Mouse (Mus musculus): ENCODE results near the gene Txndc8. TPM values are rescaled to one million over a fixed set of nuclear protein-coding genes. Genes with fewer than 3 reads are reported as not detected.

Txndc8 gene
- total and polyA plus RNA-seq, 3 experiments, result not detected

- in situ Hi-C loops (cut with MboI; ENCODE audit: low pct_ligation_motif_present, low pct_unique_long_range_greater_than_20kb, low sequenced_read_pairs), result no loop called here
- Histone ChIP-seq H3K27me3 (replicated peaks) (no peaks in the 10 kb centered on the region), H3K9me3 (replicated peaks; ENCODE audit: low read length) (peaks cover 10% of the 10 kb centered on the region), H3K9ac (ENCODE audit: insufficient read depth, low read depth) (no peak overlapping the region), H3K27ac (ENCODE audit: insufficient read depth, low read depth) (no peak overlapping the region), H3K36me3 (replicated peaks in 1 of 2; ENCODE audit: control insufficient read depth in 1 of 2, insufficient read depth in 1 of 2, low read length in 1 of 2) (peaks cover 71 to 98% of the 10 kb centered on the region in 2 experiments), H3K4me2 (ENCODE audit: insufficient read depth, low read depth, poor library complexity, severe bottlenecking) (no peak overlapping the region), H3K79me2 (replicated peaks; ENCODE audit: control insufficient read depth, extremely low read depth, insufficient read depth, poor library complexity, severe bottlenecking) (peaks cover 16% of the 10 kb centered on the region), H3K4me1 (ENCODE audit: control insufficient read depth in 1 of 2, insufficient read depth in 2 of 2) (peaks cover 0 to 24% of the 10 kb centered on the region in 2 experiments; a peak in 2 of 4 replicates), H3K4me3 (replicated peaks in 1 of 3; ENCODE audit: low read depth in 2 of 3, low read length in 2 of 3, poor library complexity in 1 of 3) (no peak overlapping the region)
- dilution Hi-C loops (cut with MboI; ENCODE audit: extremely low pct_ligation_motif_present, extremely low pct_unique_long_range_greater_than_20kb, low sequenced_read_pairs), result no loop called here
- TF ChIP-seq CHD1 (IDR thresholded peaks at IDR 0.05; ENCODE audit: low read depth, low read length), result no peak
- no peak for TF ChIP-seq CHD2 (IDR thresholded peaks at IDR 0.05; ENCODE audit: low read length)
- no peak for TF ChIP-seq SMC3 (IDR thresholded peaks at IDR 0.05; ENCODE audit: low read depth, low read length)
- TF ChIP-seq E2F4 (IDR thresholded peaks at IDR 0.05; ENCODE audit: insufficient replicate concordance, low read depth, low read length), result no peak
- TF ChIP-seq ZC3H11A (IDR thresholded peaks at IDR 0.05; ENCODE audit: low read depth, low read length), result no peak
- no peak for TF ChIP-seq ELF1 (IDR thresholded peaks at IDR 0.05; ENCODE audit: low read depth, low read length)
- TF ChIP-seq TCF12 (IDR thresholded peaks at IDR 0.05; ENCODE audit: low read depth, low read length), result no peak
- no peak for TF ChIP-seq JUN (IDR thresholded peaks at IDR 0.05; ENCODE audit: insufficient read depth, low read depth, low read length)
- no peak for TF ChIP-seq MEF2A (IDR thresholded peaks at IDR 0.05; ENCODE audit: borderline replicate concordance, low read depth, low read length)
- no peak for TF ChIP-seq BHLHE40 (IDR thresholded peaks at IDR 0.05; ENCODE audit: low read depth, low read length)
- no peak for TF ChIP-seq ETS1 (conservative IDR thresholded peaks at IDR 0.05; ENCODE audit: low read depth, low read length)
- no peak for TF ChIP-seq USF2 (conservative IDR thresholded peaks at IDR 0.05; ENCODE audit: low read depth, low read length)
- TF ChIP-seq PAX5 (IDR thresholded peaks at IDR 0.05; ENCODE audit: low read length), result no peak
- no peak for TF ChIP-seq MAFK (IDR thresholded peaks at IDR 0.05; ENCODE audit: insufficient replicate concordance, low read length)
- no peak for TF ChIP-seq USF1 (IDR thresholded peaks at IDR 0.05; ENCODE audit: low read depth, low read length)
- no peak for TF ChIP-seq KAT2A (IDR thresholded peaks at IDR 0.05; ENCODE audit: insufficient replicate concordance, low read length)
- TF ChIP-seq NELFE (IDR thresholded peaks at IDR 0.05; ENCODE audit: low read depth, low read length), result no peak
- DNase-seq (ENCODE audit: extremely low read depth), result no peak
These were observed 61.4 kb downstream of the Txndc8 start for GRCm38 (mm10) chr4:57947476-57947875.

- H3K36me3 ChIP-seq (replicated peaks in 1 of 2; ENCODE audit: control insufficient read depth in 1 of 2, insufficient read depth in 1 of 2, low read length in 1 of 2), result peaks cover 71 to 98% of the 10 kb centered on the region in 2 experiments
- dilution Hi-C loops (cut with MboI; ENCODE audit: extremely low pct_ligation_motif_present, extremely low pct_unique_long_range_greater_than_20kb, low sequenced_read_pairs), result no loop called here
- TF ChIP-seq ZC3H11A (IDR thresholded peaks at IDR 0.05; ENCODE audit: low read depth, low read length) (no peak), MXI1 (IDR thresholded peaks at IDR 0.05; ENCODE audit: low read depth, low read length) (no peak), TBP (conservative IDR thresholded peaks at IDR 0.05; ENCODE audit: low read depth, low read length) (no peak), SMC3 (IDR thresholded peaks at IDR 0.05; ENCODE audit: low read depth, low read length) (no peak), NELFE (IDR thresholded peaks at IDR 0.05; ENCODE audit: low read depth, low read length) (no peak), GABPA (IDR thresholded peaks at IDR 0.05; ENCODE audit: insufficient replicate concordance, low read depth, low read length) (no peak), USF1 (IDR thresholded peaks at IDR 0.05; ENCODE audit: low read depth, low read length) (no peak), UBTF (IDR thresholded peaks at IDR 0.05; ENCODE audit: low read depth, low read length) (no peak), EP300 (IDR thresholded peaks at IDR 0.05; ENCODE audit: low read length) (no peak), CTCF (conservative IDR thresholded peaks at IDR 0.05 in 1 of 2, IDR thresholded peaks at IDR 0.05 in 1 of 2; ENCODE audit: low read depth in 2 of 2, low read length in 2 of 2) (no peak), MAX (IDR thresholded peaks at IDR 0.05; ENCODE audit: low read length) (no peak), JUND (conservative IDR thresholded peaks at IDR 0.05; ENCODE audit: low read depth, low read length) (no peak), MAFK (IDR thresholded peaks at IDR 0.05; ENCODE audit: insufficient replicate concordance, low read length) (no peak), MAZ (IDR thresholded peaks at IDR 0.05; ENCODE audit: low read depth, low read length) (no peak), RCOR1 (conservative IDR thresholded peaks at IDR 0.05; ENCODE audit: low read depth, low read length) (no peak), ZNF384 (IDR thresholded peaks at IDR 0.05; ENCODE audit: low read depth, low read length) (no peak), ZKSCAN1 (IDR thresholded peaks at IDR 0.05; ENCODE audit: borderline replicate concordance, low read depth, low read length) (no peak), KAT2A (IDR thresholded peaks at IDR 0.05; ENCODE audit: insufficient replicate concordance, low read length) (no peak)
- no peak overlapping the region for H3K9ac ChIP-seq (ENCODE audit: insufficient read depth, low read depth)
- no peaks in the 10 kb centered on the region for H3K27me3 ChIP-seq (replicated peaks)
- in situ Hi-C loops (cut with MboI; ENCODE audit: low pct_ligation_motif_present, low pct_unique_long_range_greater_than_20kb, low sequenced_read_pairs), result no loop called here
- H3K9me3 ChIP-seq (replicated peaks; ENCODE audit: low read length), result peaks cover 9% of the 10 kb centered on the region
- H3K27ac ChIP-seq (ENCODE audit: insufficient read depth, low read depth), result no peak overlapping the region
- DNase-seq (ENCODE audit: extremely low read depth), result no peak
- H3K4me1 ChIP-seq (ENCODE audit: control insufficient read depth in 1 of 2, insufficient read depth in 2 of 2), result peaks cover 0 to 19% of the 10 kb centered on the region in 2 experiments; a peak in 2 of 4 replicates
- H3K79me2 ChIP-seq (replicated peaks; ENCODE audit: control insufficient read depth, extremely low read depth, insufficient read depth, poor library complexity, severe bottlenecking), result peaks cover 12% of the 10 kb centered on the region
- H3K4me2 ChIP-seq (ENCODE audit: insufficient read depth, low read depth, poor library complexity, severe bottlenecking), result no peak overlapping the region
- H3K4me3 ChIP-seq (replicated peaks in 1 of 3; ENCODE audit: low read depth in 2 of 3, low read length in 2 of 3, poor library complexity in 1 of 3), result no peak overlapping the region
These were observed 61.9 kb downstream of the Txndc8 start for GRCm38 (mm10) chr4:57947036-57947435.

Data from CH12.LX (cell line).